Mouse (Mus musculus): ENCODE results near the gene Ptbp3. TPM values are rescaled to one million over a fixed set of nuclear protein-coding genes. Genes with fewer than 3 reads are reported as not detected.

Gene Ptbp3
- polyA plus RNA-seq, 1 experiment from 2014 or later, result 19.7 TPM

- no peak for DNase-seq (ENCODE audit: low spot score)
- Histone ChIP-seq H3K4me1 (peaks cover 20% of the 10 kb centered on the region), H3K9me3 (replicated peaks) (no peaks in the 10 kb centered on the region), H3K36me3 (no peaks in the 10 kb centered on the region), H3K27ac (replicated peaks) (peak overlapping the region; percentile 88), H3K27me3 (ENCODE audit: low read depth, poor library complexity, severe bottlenecking) (peaks cover 35% of the 10 kb centered on the region), H3K4me3 (peak overlapping the region; percentile 83)
- under 1% methylated on average over 83 of the region's 83 CpGs for WGBS
These were observed 497 bp downstream of the Ptbp3 start for GRCm38 (mm10) chr4:59548560-59549174.

- H3K27me3 ChIP-seq (ENCODE audit: low read depth, poor library complexity, severe bottlenecking), result peaks cover 35% of the 10 kb centered on the region
- H3K36me3 ChIP-seq, result no peaks in the 10 kb centered on the region
- peak overlapping the region; percentile 88 for H3K27ac ChIP-seq (replicated peaks)
- no peak for DNase-seq (ENCODE audit: low spot score)
- WGBS, result 7% methylated on average over 18 of the region's 18 CpGs
- H3K4me1 ChIP-seq, result peaks cover 20% of the 10 kb centered on the region
- no peaks in the 10 kb centered on the region for H3K9me3 ChIP-seq (replicated peaks)
- H3K4me3 ChIP-seq, result peak overlapping the region; percentile 83
These were observed 1.1 kb downstream of the Ptbp3 start for GRCm38 (mm10) chr4:59548011-59548559.

- H3K4me3 ChIP-seq, result peak overlapping the region; percentile 83
- 31% methylated on average over 11 of the region's 11 CpGs for WGBS
- H3K36me3 ChIP-seq, result no peaks in the 10 kb centered on the region
- no peak overlapping the region for H3K27ac ChIP-seq (replicated peaks)
- peaks cover 20% of the 10 kb centered on the region for H3K4me1 ChIP-seq
- H3K27me3 ChIP-seq (ENCODE audit: low read depth, poor library complexity, severe bottlenecking), result peaks cover 35% of the 10 kb centered on the region
- no peak for DNase-seq (ENCODE audit: low spot score)
- H3K9me3 ChIP-seq (replicated peaks), result no peaks in the 10 kb centered on the region
These were observed 1.9 kb downstream of the Ptbp3 start for GRCm38 (mm10) chr4:59547136-59547889.

GRCm38 (mm10) chr4:59546285-59547071, 2.7 kb downstream of the Ptbp3 start:
- 82% methylated on average over 7 of the region's 7 CpGs for WGBS
- H3K27me3 ChIP-seq (ENCODE audit: low read depth, poor library complexity, severe bottlenecking), result peaks cover 34% of the 10 kb centered on the region
- no peak overlapping the region for H3K4me3 ChIP-seq

GRCm38 (mm10) chr4:59544654-59545053, 4.5 kb downstream of the Ptbp3 start:
- WGBS, result 91% methylated on average over 2 of the region's 2 CpGs
- H3K36me3 ChIP-seq, result no peaks in the 10 kb centered on the region
- no peak overlapping the region for H3K4me3 ChIP-seq
- H3K9me3 ChIP-seq (replicated peaks), result no peaks in the 10 kb centered on the region
- peaks cover 17% of the 10 kb centered on the region for H3K4me1 ChIP-seq
- no peak for DNase-seq (ENCODE audit: low spot score)
- no peak overlapping the region for H3K27ac ChIP-seq (replicated peaks)
- peaks cover 17% of the 10 kb centered on the region for H3K27me3 ChIP-seq (ENCODE audit: low read depth, poor library complexity, severe bottlenecking)

More at GRCm38 (mm10) chr4:59546285-59547071, 2.7 kb downstream of the Ptbp3 start:
- Histone ChIP-seq H3K4me1 (peaks cover 20% of the 10 kb centered on the region), H3K27ac (replicated peaks) (no peak overlapping the region), H3K9me3 (replicated peaks) (no peaks in the 10 kb centered on the region), H3K36me3 (no peaks in the 10 kb centered on the region)
- DNase-seq (ENCODE audit: low spot score), result no peak

- Histone ChIP-seq H3K4me1 (peaks cover 8% of the 10 kb centered on the region), H3K9me3 (replicated peaks) (no peaks in the 10 kb centered on the region), H3K36me3 (no peaks in the 10 kb centered on the region), H3K27ac (replicated peaks) (no peak overlapping the region), H3K4me3 (no peak overlapping the region), H3K27me3 (ENCODE audit: low read depth, poor library complexity, severe bottlenecking) (peaks cover 15% of the 10 kb centered on the region)
- DNase-seq (ENCODE audit: low spot score), result no peak
These were observed 6.2 kb downstream of the Ptbp3 start for GRCm38 (mm10) chr4:59543006-59543405.

GRCm38 (mm10) chr4:59536281-59536680, 12.9 kb downstream of the Ptbp3 start:
- WGBS, result 90% methylated on average over 1 of the region's 1 CpGs
- H3K9me3 ChIP-seq (replicated peaks), result no peaks in the 10 kb centered on the region

GRCm38 (mm10) chr4:59535624-59536023, 13.5 kb downstream of the Ptbp3 start:
- H3K4me1 ChIP-seq, result no peaks in the 10 kb centered on the region
- H3K27me3 ChIP-seq (ENCODE audit: low read depth, poor library complexity, severe bottlenecking), result no peaks in the 10 kb centered on the region
- H3K4me3 ChIP-seq, result no peak overlapping the region
- no peak overlapping the region for H3K27ac ChIP-seq (replicated peaks)
- no peak for DNase-seq (ENCODE audit: low spot score)
- H3K9me3 ChIP-seq (replicated peaks), result no peaks in the 10 kb centered on the region
- no peaks in the 10 kb centered on the region for H3K36me3 ChIP-seq

More at GRCm38 (mm10) chr4:59536281-59536680, 12.9 kb downstream of the Ptbp3 start:
- no peaks in the 10 kb centered on the region for H3K4me1 ChIP-seq
- H3K27me3 ChIP-seq (ENCODE audit: low read depth, poor library complexity, severe bottlenecking), result no peaks in the 10 kb centered on the region
- no peak overlapping the region for H3K27ac ChIP-seq (replicated peaks)
- DNase-seq (ENCODE audit: low spot score), result no peak
- H3K4me3 ChIP-seq, result no peak overlapping the region
- H3K36me3 ChIP-seq, result no peaks in the 10 kb centered on the region

- DNase-seq (ENCODE audit: low spot score), result no peak
- Histone ChIP-seq H3K4me1 (no peaks in the 10 kb centered on the region), H3K9me3 (replicated peaks) (no peaks in the 10 kb centered on the region), H3K27me3 (ENCODE audit: low read depth, poor library complexity, severe bottlenecking) (no peaks in the 10 kb centered on the region), H3K4me3 (no peak overlapping the region), H3K36me3 (no peaks in the 10 kb centered on the region), H3K27ac (replicated peaks) (no peak overlapping the region)
- 88% methylated on average over 2 of the region's 2 CpGs for WGBS
These were observed 15.9 kb downstream of the Ptbp3 start for GRCm38 (mm10) chr4:59533268-59533667.

- H3K4me1 ChIP-seq, result no peaks in the 10 kb centered on the region
- 78% methylated on average over 1 of the region's 1 CpGs for WGBS
These were observed 18.0 kb downstream of the Ptbp3 start for GRCm38 (mm10) chr4:59531172-59531571.

GRCm38 (mm10) chr4:59527470-59527869, 21.7 kb downstream of the Ptbp3 start:
- Histone ChIP-seq H3K36me3 (no peaks in the 10 kb centered on the region), H3K9me3 (replicated peaks) (no peaks in the 10 kb centered on the region), H3K4me3 (no peak overlapping the region), H3K4me1 (no peaks in the 10 kb centered on the region), H3K27ac (replicated peaks) (no peak overlapping the region), H3K27me3 (ENCODE audit: low read depth, poor library complexity, severe bottlenecking) (no peaks in the 10 kb centered on the region)
- WGBS, result 81% methylated on average over 3 of the region's 3 CpGs
- no peak for DNase-seq (ENCODE audit: low spot score)

More at GRCm38 (mm10) chr4:59531172-59531571, 18.0 kb downstream of the Ptbp3 start:
- H3K9me3 ChIP-seq (replicated peaks), result no peaks in the 10 kb centered on the region
- H3K27me3 ChIP-seq (ENCODE audit: low read depth, poor library complexity, severe bottlenecking), result no peaks in the 10 kb centered on the region
- no peak for DNase-seq (ENCODE audit: low spot score)
- H3K4me3 ChIP-seq, result no peak overlapping the region
- H3K27ac ChIP-seq (replicated peaks), result no peak overlapping the region
- no peaks in the 10 kb centered on the region for H3K36me3 ChIP-seq

- no peaks in the 10 kb centered on the region for H3K36me3 ChIP-seq
- DNase-seq (ENCODE audit: low spot score), result no peak
- H3K27me3 ChIP-seq (ENCODE audit: low read depth, poor library complexity, severe bottlenecking), result no peaks in the 10 kb centered on the region
- H3K27ac ChIP-seq (replicated peaks), result no peak overlapping the region
- whole genome bisulfite sequencing, result 57% methylated on average over 2 of the region's 2 CpGs
- no peaks in the 10 kb centered on the region for H3K4me1 ChIP-seq
- H3K4me3 ChIP-seq, result no peak overlapping the region
- no peaks in the 10 kb centered on the region for H3K9me3 ChIP-seq (replicated peaks)
These were observed 22.4 kb downstream of the Ptbp3 start for GRCm38 (mm10) chr4:59526728-59527127.

Data from midbrain, embryonic 10.5 days (tissue).